Mouse (Mus musculus) layer of hippocampus, adult 18-20 months (tissue): ENCODE results near the gene Nme3. TPM values are rescaled to one million over a fixed set of nuclear protein-coding genes. Genes with fewer than 3 reads are reported as not detected.

Experiments used
- DNase-seq, 2 experiments: peaks; one replicate each; pipeline ENCODE4 v3.0.0; 2022; ENCODE audit warnings: low spot score in 2 of 2
- long read RNA-seq: library from polyadenylated mRNA; stranded (forward); transcript quantifications from one replicate; pipeline ENCODE4 v2.0.0, GENCODE M21; 2021
- total RNA-seq, 2 experiments: library from RNA; stranded (reverse); gene quantifications; 2 replicates each; pipeline ENCODE4 v1.2.3; 2021

Nme3 gene
- total RNA-seq = 10 to 100 TPM; 60.7 to 61.2 TPM
- long read RNA-seq, transcript Nme3-201 (5 exons, 715 nt) = major isoform, 8 of 14 reads
- long read RNA-seq, partial matches to known transcripts = 0 of 14 reads
- long read RNA-seq, other reads (novel, unspliced or antisense) = 1 of 14 reads

GRCm38 (mm10) chr17:24896241-24896992 is at the start of gene Nme3:
Gene Nme3 (plus strand): TSS chr17:24896500.
- DNase-seq = peak in 1 of 2 experiments; percentile 80

DNA sequence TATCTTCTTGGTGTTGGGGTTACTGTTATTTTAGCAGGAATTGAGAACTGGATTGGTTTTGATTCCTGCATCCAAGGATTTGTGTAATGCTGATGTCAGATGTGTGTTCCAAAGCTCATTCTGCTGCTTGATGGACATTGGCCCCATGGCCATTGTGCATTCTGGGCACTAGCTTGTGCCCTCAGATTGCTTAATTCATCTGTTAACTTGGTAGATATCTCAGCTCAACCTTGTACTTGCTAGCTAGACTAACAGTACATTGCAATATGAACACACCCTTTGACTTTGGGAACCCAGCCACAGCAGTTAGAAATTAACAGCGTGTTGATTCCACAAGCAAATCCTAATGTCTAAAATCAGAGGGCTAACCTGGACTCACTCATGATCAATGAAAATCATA is 48.9 kb upstream of the Nme3 start:
- no peak for DNase-seq

- DNase-seq = no peak
These were observed 47.7 kb upstream of the Nme3 start for GRCm38 (mm10) chr17:24848600-24849031.

- DNase-seq = no peak
These were observed 46.6 kb upstream of the Nme3 start for GRCm38 (mm10) chr17:24849733-24850064.

GRCm38 (mm10) chr17:24850065-24850772 is 46.1 kb upstream of the Nme3 start, which contains the start of gene Fahd1:
Gene Fahd1 (minus strand): TSS chr17:24850364.
- DNase-seq = peak; percentile 95 to 98

- no peak for DNase-seq
These were observed 45.5 kb upstream of the Nme3 start for GRCm38 (mm10) chr17:24850773-24851127.

DNA sequence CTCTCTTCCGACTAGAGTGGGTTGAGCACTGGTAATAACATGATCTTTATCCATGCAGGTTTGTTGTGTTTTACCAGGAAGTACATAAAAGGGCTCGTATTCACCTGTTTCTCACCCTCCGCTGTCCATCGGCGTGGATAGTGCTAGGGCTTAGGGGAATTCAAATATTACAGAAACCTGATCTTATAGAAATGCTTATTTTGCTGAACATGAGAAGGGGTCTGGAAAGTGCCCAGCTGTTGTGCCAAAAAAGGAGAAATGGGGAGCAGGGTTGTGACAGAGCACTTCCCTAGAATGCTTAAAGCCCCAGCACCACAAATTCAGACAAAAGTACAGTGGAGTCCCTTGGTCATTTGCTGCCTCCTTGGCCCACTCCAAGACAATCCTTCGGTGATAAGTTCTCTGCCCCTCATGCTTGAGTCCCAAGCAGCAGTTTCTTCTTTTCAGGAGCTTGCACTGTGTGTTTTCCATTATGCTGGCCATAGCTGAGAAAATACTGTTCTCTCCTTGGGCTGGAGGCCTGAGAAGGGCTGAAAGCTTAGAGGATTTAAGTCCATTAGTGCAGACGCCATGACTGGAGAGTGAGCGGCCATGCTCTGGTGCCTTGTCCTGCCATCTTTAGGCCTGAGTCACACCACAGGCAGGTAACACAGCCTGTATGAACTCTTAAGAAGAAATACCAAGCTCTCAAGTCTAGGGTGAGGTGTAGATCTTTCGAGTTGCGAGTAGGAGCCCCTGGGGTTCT is 44.7 kb upstream of the Nme3 start:
- DNase-seq = no peak

GRCm38 (mm10) chr17:24855838-24856464 is 40.3 kb upstream of the Nme3 start:
- no peak for DNase-seq

DNA sequence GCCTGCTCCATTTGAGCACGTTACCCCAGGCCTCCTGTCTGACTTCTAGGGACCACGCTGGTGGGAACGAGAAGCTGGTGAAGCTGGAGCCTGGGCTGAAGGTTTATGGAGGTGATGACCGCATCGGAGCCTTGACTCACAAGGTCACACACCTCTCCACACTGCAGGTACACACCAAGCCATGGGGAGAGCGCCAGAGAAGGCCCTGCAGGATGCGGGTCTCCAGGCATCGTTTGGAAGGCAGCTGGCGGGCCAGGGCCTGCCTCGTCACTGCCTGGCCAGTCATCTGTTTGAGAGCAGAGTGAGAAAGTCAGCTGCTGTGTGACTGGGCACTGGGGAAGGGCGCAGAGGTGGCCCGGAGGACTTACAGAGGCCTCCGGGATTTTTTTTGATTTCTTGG is 39.7 kb upstream of the Nme3 start:
- no peak for DNase-seq

- DNase-seq = no peak
These were observed 38.3 kb upstream of the Nme3 start for GRCm38 (mm10) chr17:24857831-24858470.

DNA sequence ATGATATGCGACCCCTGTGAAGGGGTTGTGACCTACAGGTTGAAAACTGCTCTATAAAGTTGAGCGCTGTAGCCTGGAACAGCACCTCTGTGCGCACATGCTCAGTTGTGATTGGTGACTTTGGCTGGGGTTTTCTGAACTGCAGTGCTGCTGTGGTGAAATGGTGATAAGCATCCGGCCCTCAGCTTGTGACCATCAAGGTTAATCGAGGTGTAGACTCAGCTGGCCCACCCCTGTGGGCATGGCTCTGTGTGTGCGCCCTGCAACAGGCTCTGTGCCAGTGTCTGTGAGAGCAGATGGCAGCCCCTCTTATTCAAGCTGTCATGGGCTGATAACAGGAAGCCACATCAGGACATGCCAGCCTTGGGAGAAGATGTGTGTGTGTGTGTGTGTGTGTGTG is 37.3 kb upstream of the Nme3 start:
- peak in 1 of 2 experiments; percentile 67 for DNase-seq

- DNase-seq = no peak
These were observed 36.2 kb upstream of the Nme3 start for GRCm38 (mm10) chr17:24860076-24860475.

GRCm38 (mm10) chr17:24861785-24862184 is 34.5 kb upstream of the Nme3 start:
- no peak for DNase-seq

GRCm38 (mm10) chr17:24865776-24866175 is 30.5 kb upstream of the Nme3 start, which contains the start of gene Igfals:
Gene Igfals (plus strand): TSS chr17:24865997.
- DNase-seq = no peak

DNA sequence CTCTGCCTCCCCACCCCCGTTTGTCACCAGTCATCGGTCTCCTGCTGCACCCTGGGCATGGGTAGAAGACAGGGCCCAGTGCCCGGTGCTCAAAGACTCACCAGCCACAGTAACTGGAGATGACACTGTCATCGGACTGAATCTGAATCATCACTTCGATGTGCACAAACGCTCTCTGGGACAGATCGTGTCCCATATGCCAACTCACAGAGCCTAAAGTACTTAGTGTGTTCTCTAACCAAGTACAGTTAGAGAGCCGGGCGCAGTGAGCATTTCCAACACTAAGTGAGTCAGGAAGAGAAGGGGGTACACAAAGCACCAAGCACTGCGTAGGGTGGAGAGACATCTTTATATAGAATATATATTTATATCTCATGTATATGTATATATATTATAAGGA is 28.4 kb upstream of the Nme3 start:
- peak in 1 of 2 experiments; percentile 76 for DNase-seq

DNA sequence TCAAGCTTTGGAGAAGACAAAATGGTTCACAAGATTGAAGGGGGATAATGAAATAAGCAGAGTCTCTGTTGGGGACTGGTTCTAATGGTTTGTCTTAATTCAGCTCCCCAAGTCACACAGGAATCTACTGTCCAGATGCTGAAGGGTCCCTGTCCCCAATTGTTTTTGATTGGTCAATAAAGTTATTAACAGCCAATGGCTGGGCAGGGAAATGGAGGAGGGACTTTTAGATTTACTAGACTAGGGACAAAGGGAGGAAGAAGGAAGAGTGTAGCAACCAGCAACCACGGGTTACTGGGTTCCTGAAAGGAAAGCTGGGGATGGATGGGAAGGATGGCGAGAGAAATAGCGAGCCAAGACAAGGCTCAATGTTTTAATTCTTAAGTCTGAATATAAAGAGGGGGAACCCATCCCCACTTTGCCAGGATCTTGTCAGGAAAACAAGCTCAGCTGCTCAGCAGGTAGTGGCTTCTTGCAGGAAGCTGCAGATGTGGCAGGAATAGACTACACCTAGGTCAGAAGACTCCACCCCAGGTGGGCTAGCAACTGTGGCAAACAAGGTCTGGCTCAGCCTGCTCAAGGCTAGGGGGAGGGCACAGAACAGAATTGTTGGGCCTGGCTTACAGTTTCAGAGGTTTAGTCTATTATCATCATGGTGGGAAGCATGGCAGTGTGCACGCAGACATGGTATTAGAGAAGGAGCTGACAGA is 22.4 kb upstream of the Nme3 start:
- no peak for DNase-seq

GRCm38 (mm10) chr17:24874405-24874745 is 21.9 kb upstream of the Nme3 start:
- DNase-seq = no peak

- DNase-seq = no peak
These were observed 21.3 kb upstream of the Nme3 start for GRCm38 (mm10) chr17:24874989-24875388.

GRCm38 (mm10) chr17:24877336-24878116 is 18.8 kb upstream of the Nme3 start:
- DNase-seq = no peak

DNA sequence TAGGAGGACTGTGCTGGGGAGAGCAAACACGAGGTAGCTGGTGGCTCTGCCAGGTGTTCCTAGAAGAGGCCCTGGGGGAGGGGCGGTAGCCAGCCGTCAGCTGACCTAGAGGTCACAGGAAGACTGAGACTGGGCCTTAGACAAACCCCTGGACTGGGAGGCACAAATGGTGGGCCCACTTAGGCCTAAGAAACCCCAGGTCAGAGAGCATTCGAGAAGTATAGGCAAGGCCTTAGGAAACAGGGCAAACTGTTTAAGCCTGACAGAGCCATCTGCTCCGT is 18.2 kb upstream of the Nme3 start:
- DNase-seq = no peak
